Mouse (Mus musculus) adrenal gland, adult 2 months (tissue): Measurements from ENCODE around the gene Klhl32. TPM values are rescaled to one million over a fixed set of nuclear protein-coding genes. Genes with fewer than 3 reads are reported as not detected.
"Not testable (repeated sequence)": the region's sequence is repeated elsewhere in the genome, so short reads cannot be mapped to it uniquely, and the experiment has no call there.

Experiments used
- DNase-seq: peaks from one replicate; pipeline ENCODE4 v3.0.0; 2021
- polyA plus RNA-seq: library from polyadenylated mRNA; depleted of rRNA; stranded (reverse); fragments of >200 nt; gene quantifications from 2 replicates; pipeline ENCODE4 v1.2.3, GENCODE M21; 2012
- total RNA-seq, 2 experiments: library from RNA; stranded (reverse); gene quantifications; 2 replicates each; pipeline ENCODE4 v1.2.3; 2021

The Klhl32 gene
- total and polyA plus RNA-seq, 3 experiments: 2.3 to 5.0 (median 3.1) TPM

DNA sequence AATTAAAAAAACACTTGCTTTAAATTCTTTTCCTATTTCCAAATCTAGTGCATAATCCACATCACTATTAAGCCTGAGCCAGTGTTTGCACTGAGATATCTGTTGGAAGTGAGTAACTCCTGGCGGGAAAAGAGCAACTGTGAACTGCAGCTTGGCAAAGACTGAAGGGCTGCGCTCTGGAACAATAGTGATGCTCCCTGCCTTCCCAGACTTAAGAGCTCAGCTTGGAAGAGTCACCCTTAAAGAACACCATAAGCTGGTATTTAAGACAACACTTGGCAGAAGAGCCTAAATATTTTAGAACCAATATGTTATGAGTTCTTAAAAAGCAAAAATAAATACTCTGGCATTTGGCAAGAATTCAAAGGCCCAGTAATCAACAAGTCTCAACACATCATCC lies 55.7 kb downstream of the Klhl32 start:
- DNase-seq: no peak

DNA sequence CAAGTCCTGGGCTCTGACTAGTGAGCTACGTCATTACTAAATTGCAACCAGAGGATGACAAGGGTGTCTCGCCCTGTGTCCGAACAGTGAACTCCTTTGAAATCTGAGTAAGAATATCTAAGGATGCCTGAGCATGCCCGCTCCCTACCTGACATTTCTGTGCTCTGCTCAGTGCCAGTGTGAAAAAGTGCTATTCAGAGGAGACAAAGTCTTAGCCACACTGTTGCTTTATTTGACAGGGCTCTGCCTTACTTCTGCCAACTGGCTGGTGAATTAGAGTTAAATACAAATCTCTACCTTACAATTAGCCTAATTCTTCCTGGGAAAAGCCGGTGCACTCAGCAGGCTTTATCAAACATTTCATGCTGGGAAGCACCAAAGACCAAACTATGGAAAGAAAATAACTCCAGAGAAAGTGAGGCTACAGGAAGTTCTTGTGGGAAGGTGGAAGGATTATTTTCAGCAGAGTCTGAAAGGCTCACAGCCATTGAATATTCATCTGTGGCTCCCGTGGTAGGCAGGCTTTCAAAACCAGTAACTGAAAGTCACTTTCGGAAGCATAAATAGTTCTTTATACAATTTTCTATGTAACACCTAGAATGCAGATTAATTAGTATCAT lies 57.1 kb downstream of the Klhl32 start:
- DNase-seq: no peak

DNA sequence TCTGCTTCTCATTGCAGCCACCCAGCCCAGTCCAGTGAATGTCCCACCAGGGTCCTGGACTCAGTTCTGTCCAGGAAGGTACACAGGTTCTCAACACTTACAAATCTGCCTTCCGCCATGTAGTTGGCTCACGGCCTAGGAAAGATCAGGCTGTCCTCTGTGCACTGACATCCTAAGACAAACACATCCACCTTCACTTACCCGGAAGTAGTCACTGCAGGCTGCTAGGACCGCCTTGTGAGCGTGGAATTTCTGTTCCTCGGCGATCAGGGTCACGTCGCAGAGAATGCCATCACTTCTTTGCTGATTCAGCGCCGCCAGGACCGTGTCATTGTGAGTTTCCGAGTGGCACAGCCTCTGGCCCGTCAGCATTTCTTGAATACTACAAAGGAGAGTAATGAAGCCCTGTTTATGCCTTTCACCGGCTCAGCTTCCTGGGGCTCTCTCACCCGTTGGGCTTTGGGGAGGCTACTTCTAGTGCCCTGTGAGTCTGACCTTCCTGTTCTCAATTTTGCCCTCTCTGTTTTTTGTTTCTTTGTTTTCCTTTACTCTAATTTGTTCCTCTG lies 58.4 kb downstream of the Klhl32 start:
- DNase-seq: peak; percentile 2

DNA sequence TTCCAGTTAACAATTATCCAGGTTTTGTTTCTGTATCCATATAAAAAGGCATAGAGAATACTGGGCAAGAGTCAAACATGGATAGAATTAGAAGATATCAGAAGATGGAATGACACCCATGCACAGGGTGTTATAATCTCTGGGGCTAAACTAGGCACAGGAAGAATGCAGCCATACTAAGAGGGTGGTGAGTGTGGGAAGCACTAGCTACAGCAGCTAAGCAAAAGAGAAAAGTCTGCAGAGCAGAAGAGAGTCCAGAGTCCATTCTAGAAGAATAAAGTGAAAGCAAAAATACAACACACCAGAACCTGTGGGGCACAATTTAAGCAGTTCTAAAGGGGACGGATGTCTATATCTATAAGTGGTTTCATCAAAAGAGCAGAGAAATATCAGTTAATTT lies 61.6 kb downstream of the Klhl32 start:
- DNase-seq: no peak

GRCm38 (mm10) chr4:24785757-24786532 lies 65.0 kb downstream of the Klhl32 start:
- DNase-seq: no peak

GRCm38 (mm10) chr4:24765919-24766318 lies 85.0 kb downstream of the Klhl32 start:
- DNase-seq: no peak

DNA sequence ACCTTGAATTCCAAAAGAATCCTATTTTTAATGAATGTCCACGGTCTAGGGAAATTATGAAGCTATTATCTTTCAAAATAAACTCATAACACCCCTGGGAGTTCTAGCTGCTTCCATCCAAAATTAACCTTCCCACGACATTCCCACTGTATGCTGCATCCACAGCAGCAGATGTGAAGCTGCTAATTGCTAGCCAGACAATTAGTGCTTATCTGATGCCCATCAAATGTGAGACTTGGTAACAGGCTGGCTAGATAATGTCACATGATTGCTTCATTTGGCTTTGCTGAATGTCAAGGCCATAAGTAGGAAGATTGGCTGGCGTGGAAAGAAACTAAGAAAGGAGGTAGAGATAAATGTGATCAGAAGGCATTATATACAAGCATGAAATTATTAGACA lies 85.5 kb downstream of the Klhl32 start:
- no peak for DNase-seq

GRCm38 (mm10) chr4:24764558-24764957 lies 86.4 kb downstream of the Klhl32 start:
- DNase-seq: no peak

- no peak for DNase-seq
Observed at GRCm38 (mm10) chr4:24763451-24763850, 87.5 kb downstream of the Klhl32 start.

GRCm38 (mm10) chr4:24758954-24759353 lies 92.0 kb downstream of the Klhl32 start:
- no peak for DNase-seq

DNA sequence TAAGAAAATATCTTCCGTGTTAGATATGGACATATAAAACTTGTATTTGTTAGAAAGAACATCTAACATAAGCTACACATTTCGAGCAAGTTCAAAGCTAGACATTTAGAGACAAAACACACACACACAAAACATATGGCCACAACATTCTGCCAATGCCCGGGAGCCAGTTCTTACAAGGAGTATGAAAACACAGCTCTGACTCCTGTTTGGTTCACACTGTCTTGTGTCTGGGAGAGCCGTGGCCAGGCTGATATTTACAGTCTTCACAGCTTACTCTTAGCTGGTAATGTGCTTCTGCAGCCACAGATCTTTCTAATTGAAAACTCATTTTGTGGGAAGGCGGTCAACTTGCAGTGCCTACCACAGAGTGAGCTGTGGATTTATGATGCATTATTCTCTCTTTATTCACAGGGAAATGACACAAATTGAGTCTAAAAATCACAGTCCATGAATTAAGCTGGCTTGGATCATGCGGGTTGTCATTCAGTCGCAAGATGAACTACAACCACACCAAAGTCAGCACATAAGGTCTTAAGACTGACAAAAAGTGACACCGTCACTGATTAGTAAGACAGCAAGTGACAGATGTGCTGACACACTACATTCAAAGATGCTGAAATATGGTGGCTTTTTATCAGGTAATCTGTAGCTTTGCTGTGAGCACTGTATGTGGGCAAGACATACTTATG lies 98.3 kb downstream of the Klhl32 start:
- no peak for DNase-seq

DNA sequence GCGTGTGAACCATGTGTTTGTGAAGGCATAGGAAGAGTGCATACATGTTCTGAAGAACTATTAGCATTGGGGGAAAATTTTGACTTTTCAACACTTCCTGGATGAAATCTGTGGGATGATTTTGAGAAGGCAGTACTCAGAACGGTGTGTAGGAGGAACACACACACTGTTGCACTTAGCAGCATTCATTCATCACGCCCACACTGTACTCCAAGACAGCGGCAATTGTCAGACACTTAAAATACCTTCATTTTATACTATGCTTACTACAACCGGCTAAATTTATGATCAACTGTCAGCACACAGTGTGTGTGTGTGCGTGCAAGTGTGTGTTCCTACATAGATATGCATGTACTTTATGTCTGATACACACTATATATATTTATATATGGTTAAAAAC lies 113.8 kb downstream of the Klhl32 start:
- no peak for DNase-seq

DNA sequence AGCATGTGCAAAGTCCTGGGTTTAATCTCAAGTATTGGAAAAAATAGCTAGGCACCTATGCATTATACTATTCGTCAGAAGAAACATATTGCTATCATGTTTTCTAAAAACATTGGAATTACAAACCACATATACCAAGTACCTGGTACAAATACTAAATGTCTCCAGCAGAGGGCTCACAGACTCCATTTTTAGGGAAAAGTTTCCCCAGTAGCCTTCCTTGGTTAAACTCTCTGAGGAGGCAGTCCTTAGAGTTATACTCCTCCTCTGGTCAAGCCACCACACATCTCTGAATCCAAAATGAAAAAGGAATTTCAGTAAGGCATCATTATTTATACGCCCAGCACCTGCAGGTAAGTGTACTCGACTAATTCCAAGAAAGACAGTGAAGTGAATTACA lies 130.1 kb downstream of the Klhl32 start:
- peak; percentile 47 for DNase-seq

DNA sequence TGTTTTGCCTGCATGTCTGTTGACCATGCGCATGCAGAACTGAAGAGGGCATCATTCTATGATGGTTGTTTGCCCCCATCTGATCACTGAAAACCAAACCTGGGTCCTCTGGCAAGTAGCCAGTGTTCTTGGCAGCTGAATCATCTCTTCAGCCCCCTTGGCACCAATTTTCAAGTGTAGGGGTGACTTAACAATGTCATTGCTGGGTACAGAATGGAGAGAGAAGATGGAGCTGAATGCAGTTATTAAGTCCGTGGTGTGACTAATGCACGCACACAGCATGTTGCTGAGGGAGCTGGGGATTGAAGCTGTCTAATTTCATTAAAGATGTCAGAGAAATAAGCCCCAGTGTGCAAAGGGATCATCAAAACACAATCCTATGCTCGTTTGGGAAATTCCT lies 135.4 kb downstream of the Klhl32 start:
- DNase-seq: no peak

GRCm38 (mm10) chr4:24714367-24714766 lies 136.6 kb downstream of the Klhl32 start:
- no peak for DNase-seq

DNA sequence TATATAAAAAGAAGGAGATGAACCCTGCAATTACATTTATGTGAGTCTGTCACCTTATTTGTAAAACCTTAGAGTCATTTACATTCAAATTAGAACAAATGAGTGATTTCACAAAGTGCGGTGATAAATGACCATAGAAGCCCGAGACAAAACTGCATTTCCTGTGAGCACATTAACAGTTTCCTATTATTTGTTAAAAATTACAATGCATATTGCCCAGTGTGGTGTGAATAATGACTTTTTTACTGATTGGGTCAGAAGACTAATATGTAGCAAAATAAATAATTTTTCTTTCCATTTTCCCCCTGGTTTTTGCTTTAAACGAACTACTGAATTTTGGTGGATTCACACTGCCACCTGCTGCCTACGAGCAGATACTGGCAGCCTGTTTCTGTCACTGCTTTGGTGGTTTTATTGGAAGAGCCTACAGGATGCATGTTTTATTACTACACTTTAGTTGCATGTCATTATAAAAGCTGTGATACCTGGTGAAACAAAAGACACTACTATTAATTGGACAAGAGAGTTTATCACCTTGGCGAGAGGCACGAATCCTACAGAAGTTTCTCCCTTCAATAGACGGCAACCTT lies 152.3 kb downstream of the Klhl32 start:
- peak; percentile 8 for DNase-seq

GRCm38 (mm10) chr4:24680080-24680479 lies 170.8 kb downstream of the Klhl32 start:
- no peak for DNase-seq

DNA sequence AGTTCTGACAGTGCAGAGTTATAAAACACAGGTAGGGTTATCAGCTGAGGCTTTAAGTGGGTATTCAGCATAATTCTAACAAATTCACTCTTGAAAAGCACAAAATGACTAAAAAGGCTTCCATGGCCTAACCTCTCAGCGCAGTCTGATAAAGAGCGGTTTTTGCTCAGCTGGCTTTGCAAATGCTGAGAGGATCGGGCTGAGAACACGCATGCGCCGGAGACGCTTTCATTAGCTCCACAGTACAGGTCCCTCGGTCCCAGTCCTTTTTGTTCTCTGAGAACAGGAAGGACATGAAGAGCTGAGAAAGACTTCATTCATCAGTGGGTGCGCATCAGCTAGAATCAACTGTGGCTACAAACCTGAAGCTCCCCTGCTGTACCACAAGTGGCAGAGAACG lies 180.9 kb downstream of the Klhl32 start:
- no peak for DNase-seq

DNA sequence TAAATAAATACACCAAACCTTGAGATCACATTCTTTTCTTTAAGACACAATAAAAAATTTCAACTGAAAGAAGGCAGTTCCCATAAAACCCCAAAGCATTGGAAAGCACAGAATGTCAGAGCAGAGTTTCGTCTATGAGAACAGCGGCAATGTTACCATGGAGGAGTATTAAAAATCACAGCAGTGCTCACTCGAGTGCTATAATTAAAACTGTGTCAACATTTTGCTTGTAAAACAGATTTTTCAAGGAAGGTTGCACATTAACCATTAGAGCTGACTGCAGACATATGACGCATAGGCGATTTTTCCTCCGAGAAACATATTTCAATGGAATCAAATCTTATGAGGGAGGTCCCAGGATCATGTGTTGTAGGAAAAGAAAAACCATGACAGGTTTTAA lies 191.7 kb downstream of the Klhl32 start:
- no peak for DNase-seq

GRCm38 (mm10) chr4:24644735-24645134 lies 206.2 kb downstream of the Klhl32 start:
- DNase-seq: not testable (repeated sequence)

DNA sequence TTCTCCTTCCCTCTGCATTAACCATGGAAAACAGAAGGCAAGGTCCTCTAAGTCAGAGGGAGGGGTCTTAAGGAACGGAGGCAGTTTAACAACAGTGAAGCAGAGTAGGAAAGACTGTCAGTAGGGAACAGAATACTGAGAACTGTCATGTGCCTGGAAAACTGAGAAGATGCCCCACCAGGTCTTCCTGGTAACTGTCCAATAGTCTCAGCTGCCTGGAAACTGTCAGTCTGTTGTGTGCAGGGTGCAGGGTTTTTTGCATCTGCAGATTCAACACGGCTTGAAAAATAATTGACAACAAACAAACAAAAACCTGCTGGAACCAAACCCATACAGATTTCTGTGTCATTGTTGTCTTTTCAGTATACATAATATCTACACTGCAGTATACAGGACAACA lies 208.6 kb downstream of the Klhl32 start:
- no peak for DNase-seq

GRCm38 (mm10) chr4:24631177-24631911 lies 219.6 kb downstream of the Klhl32 start:
- DNase-seq: no peak
